Mouse (Mus musculus) embryonic fibroblast, embryonic 13.5 days (primary cell): ENCODE measurements at regions not wholly inside any gene's neighbourhood (a gene's known extent, or its start where the extent isn't known, plus 50 kb on each side); places are given as distances from the start of the nearest gene placed in this dataset.
"Not testable (repeated sequence)": the region's sequence is repeated elsewhere in the genome, so short reads cannot be mapped to it uniquely, and the experiment has no call there.

Experiments used
- CTCF ChIP-seq: IDR thresholded peaks from 2 replicates; pipeline ENCODE4 v1.5.1; 2011; ENCODE audit warnings: mild to moderate bottlenecking, control low read depth, low read length, moderate library complexity, borderline replicate concordance; ENCODE audit not compliant: insufficient read depth
- POLR2A ChIP-seq: IDR thresholded peaks from 2 replicates; pipeline ENCODE4 v1.6.1; 2011; ENCODE audit warnings: low read depth, mild to moderate bottlenecking, control low read depth, low read length, moderate library complexity

GRCm38 (mm10) chr6:68668433-68668832 is 1132.8 kb upstream of the Tacstd2 start:
- TF ChIP-seq POLR2A, result not testable (repeated sequence)
- peak; percentile 91 for TF ChIP-seq CTCF
